Mouse (Mus musculus) heart, postnatal 0 days (tissue): ENCODE data around the gene Cd34.

ENCODE experiments used
- CTCF ChIP-seq: IDR thresholded peaks from 2 replicates; pipeline ENCODE4 v1.5.1; 2016; ENCODE audit warnings: antibody characterized with exemption, control low read depth, low read depth
- EP300 ChIP-seq: IDR thresholded peaks from 2 replicates; pipeline ENCODE4 v1.6.1; 2016; ENCODE audit warnings: antibody characterized with exemption, low read depth

- TF ChIP-seq CTCF (no peak), EP300 (no peak)
Observed at GRCm38 (mm10) chr1:194894513-194894912, 44.1 kb upstream of the Cd34 start.
